Mouse (Mus musculus) erythroblast, embryonic 14.5 days (primary cell): Measurements from ENCODE around the gene Nlgn3. TPM values are rescaled to one million over a fixed set of nuclear protein-coding genes. Genes with fewer than 3 reads are reported as not detected.

Experiments
- H3K27me3 ChIP-seq: 2 replicates; pipeline ENCODE4 v1.6.1; 2012; ENCODE audit warnings: inconsistent platforms; ENCODE audit not compliant: control insufficient read depth
- H3K36me3 ChIP-seq: 2 replicates; pipeline ENCODE4 v1.6.1; 2012; ENCODE audit warnings: mild to moderate bottlenecking, inconsistent platforms; ENCODE audit not compliant: control insufficient read depth
- H3K4me1 ChIP-seq: 2 replicates; pipeline ENCODE4 v1.6.1; 2012; ENCODE audit warnings: inconsistent platforms; ENCODE audit not compliant: control insufficient read depth
- H3K4me3 ChIP-seq: replicated peaks from 2 replicates; pipeline ENCODE3; 2012; ENCODE audit warnings: moderate library complexity, mild to moderate bottlenecking, inconsistent platforms
- H3K9me3 ChIP-seq: 2 replicates; pipeline ENCODE4 v1.6.1; 2012; ENCODE audit warnings: low read length, inconsistent platforms, mixed read lengths; ENCODE audit not compliant: control insufficient read depth
- GATA1 ChIP-seq: IDR thresholded peaks from 2 replicates; pipeline ENCODE4 v1.6.1; 2012; ENCODE audit warnings: low read length, inconsistent platforms, mixed read lengths
- TAL1 ChIP-seq: IDR thresholded peaks from 3 replicates; pipeline ENCODE4 v1.6.1; 2012; ENCODE audit warnings: low read length, inconsistent platforms, mixed read lengths
- polyA plus RNA-seq: library from polyadenylated mRNA; stranded (reverse); fragments of >175 nt; gene quantifications from 2 replicates; pipeline ENCODE4 v1.2.3, GENCODE M21; 2012

The Nlgn3 gene
- polyA plus RNA-seq, 1 experiment = not detected

GRCm38 (mm10) chrX:101268755-101269124 is 30.2 kb upstream of the Nlgn3 start, which contains the start of gene Gm20489:
Gene Gm20489, minus strand, starts transcription at chrX:101269023.
- H3K9me3 ChIP-seq = no peaks in the 10 kb centered on the region
- no peaks in the 10 kb centered on the region for H3K36me3 ChIP-seq
- TF ChIP-seq GATA1 (no peak), TAL1 (no peak)
- peak within 1 kb of the TSS; percentile 9 for H3K4me3 ChIP-seq
- H3K27me3 ChIP-seq = peaks cover 9% of the 10 kb centered on the region
- peaks cover 19% of the 10 kb centered on the region for H3K4me1 ChIP-seq

GRCm38 (mm10) chrX:101273410-101273809 is 25.6 kb upstream of the Nlgn3 start:
- Histone ChIP-seq H3K36me3 (peaks cover 36% of the 10 kb centered on the region), H3K4me3 (peak overlapping the region; percentile 90), H3K4me1 (peaks cover 32% of the 10 kb centered on the region), H3K9me3 (no peaks in the 10 kb centered on the region; the same call in 1 of the 2 replicates), H3K27me3 (peaks cover 2% of the 10 kb centered on the region)
- TF ChIP-seq GATA1 (no peak), TAL1 (no peak)

- H3K27me3 ChIP-seq = no peaks in the 10 kb centered on the region; the same call in 1 of the 2 replicates
- no peaks in the 10 kb centered on the region; the same call in 1 of the 2 replicates for H3K9me3 ChIP-seq
- H3K4me3 ChIP-seq = peak within 1 kb of the TSS; percentile 90
- peaks cover 43% of the 10 kb centered on the region for H3K36me3 ChIP-seq
- peaks cover 32% of the 10 kb centered on the region for H3K4me1 ChIP-seq
- no peak for TF ChIP-seq TAL1
- TF ChIP-seq GATA1 = no peak
Observed at GRCm38 (mm10) chrX:101273875-101274738, 24.9 kb upstream of the Nlgn3 start, which contains the start of gene Med12. Gene Med12, plus strand, starts transcription at chrX:101274030.

GRCm38 (mm10) chrX:101282813-101283212 is 16.2 kb upstream of the Nlgn3 start:
- Histone ChIP-seq H3K27me3 (no peaks in the 10 kb centered on the region; the same call in 1 of the 2 replicates), H3K36me3 (peaks cover 97% of the 10 kb centered on the region), H3K4me3 (no peak overlapping the region), H3K9me3 (no peaks in the 10 kb centered on the region; the same call in 1 of the 2 replicates), H3K4me1 (peaks cover 26% of the 10 kb centered on the region)
- TF ChIP-seq TAL1 (no peak), GATA1 (no peak)

- TF ChIP-seq TAL1 (no peak), GATA1 (no peak)
- peaks cover 53% of the 10 kb centered on the region for H3K4me1 ChIP-seq
- H3K4me3 ChIP-seq = no peak overlapping the region
- H3K36me3 ChIP-seq = peaks cover 100% of the 10 kb centered on the region
- H3K9me3 ChIP-seq = peaks cover 3% of the 10 kb centered on the region
- H3K27me3 ChIP-seq = no peaks in the 10 kb centered on the region; the same call in 1 of the 2 replicates
Observed at GRCm38 (mm10) chrX:101285534-101285933, 13.4 kb upstream of the Nlgn3 start.

GRCm38 (mm10) chrX:101285953-101286670 is 12.9 kb upstream of the Nlgn3 start:
- Histone ChIP-seq H3K4me3 (no peak overlapping the region), H3K4me1 (peaks cover 56% of the 10 kb centered on the region), H3K27me3 (no peaks in the 10 kb centered on the region; the same call in 1 of the 2 replicates), H3K36me3 (peaks cover 100% of the 10 kb centered on the region), H3K9me3 (peaks cover 3% of the 10 kb centered on the region)
- TF ChIP-seq GATA1 = no peak

- Histone ChIP-seq H3K36me3 (peaks cover 100% of the 10 kb centered on the region), H3K27me3 (no peaks in the 10 kb centered on the region; the same call in 1 of the 2 replicates), H3K4me3 (peak overlapping the region; percentile 47), H3K4me1 (peaks cover 64% of the 10 kb centered on the region), H3K9me3 (peaks cover 3% of the 10 kb centered on the region)
- TF ChIP-seq TAL1 (peak; percentile 94), GATA1 (peak; percentile 91)
Observed at GRCm38 (mm10) chrX:101287543-101287942, 11.4 kb upstream of the Nlgn3 start.

GRCm38 (mm10) chrX:101288432-101288831 is 10.5 kb upstream of the Nlgn3 start:
- Histone ChIP-seq H3K9me3 (peaks cover 3% of the 10 kb centered on the region; the same call in 1 of the 2 replicates), H3K27me3 (peaks cover 3% of the 10 kb centered on the region; the same call in 1 of the 2 replicates), H3K36me3 (peaks cover 100% of the 10 kb centered on the region), H3K4me1 (peaks cover 64% of the 10 kb centered on the region), H3K4me3 (peak overlapping the region; percentile 47)
- TF ChIP-seq TAL1 = no peak
- no peak for TF ChIP-seq GATA1

- peaks cover 100% of the 10 kb centered on the region for H3K36me3 ChIP-seq
- H3K4me1 ChIP-seq = peaks cover 66% of the 10 kb centered on the region
Observed at GRCm38 (mm10) chrX:101289037-101289436, 9.9 kb upstream of the Nlgn3 start.

More at GRCm38 (mm10) chrX:101289037-101289436, 9.9 kb upstream of the Nlgn3 start:
- TF ChIP-seq TAL1 = no peak
- TF ChIP-seq GATA1 = no peak
- Histone ChIP-seq H3K27me3 (peaks cover 3% of the 10 kb centered on the region; the same call in 1 of the 2 replicates), H3K4me3 (no peak overlapping the region), H3K9me3 (peaks cover 3% of the 10 kb centered on the region; the same call in 1 of the 2 replicates)
